Mouse (Mus musculus) left cerebral cortex, adult 2 months (tissue): ENCODE results near the gene Nop2. TPM values are rescaled to one million over a fixed set of nuclear protein-coding genes. Genes with fewer than 3 reads are reported as not detected.
A peak's percentile ranks its signal among the peaks of the same experiment; 100 is the strongest.
"Not testable (repeated sequence)": the region's sequence is repeated elsewhere in the genome, so short reads cannot be mapped to it uniquely, and the experiment has no call there.

Experiments used
- DNase-seq, 2 experiments: peaks; one replicate each; pipeline ENCODE4 v3.0.0; 2021 to 2022; ENCODE audit warnings: low spot score in 2 of 2, mixed read lengths in 1 of 2; ENCODE audit errors: extremely low spot score in 1 of 2
- H3K27ac ChIP-seq: fragments of 200-600 bp; 2 replicates; pipeline ENCODE4 v1.8.1; 2022
- H3K4me3 ChIP-seq: fragments of 200-600 bp; 2 replicates; pipeline ENCODE4 v1.8.1; 2022
- CTCF ChIP-seq: fragments of 200-600 bp; IDR thresholded peaks from 2 replicates; pipeline ENCODE4 v1.8.1; 2022; ENCODE audit warnings: antibody characterized with exemption, mild to moderate bottlenecking, moderate library complexity
- intact Hi-C: fragments of 180-260 bp; cut with DNase I; formaldehyde crosslinking; loops from one replicate; pipeline ENCODE4 v1.15.1; 2025
- total RNA-seq, 2 experiments: library from RNA; stranded (reverse); gene quantifications; 2 replicates each; pipeline ENCODE4 v1.2.3; 2021

Nop2 gene
- total RNA-seq, 2 experiments from 2014 or later = 28.1 to 32.1 TPM

GRCm38 (mm10) chr6:125155262-125155661 is 23.6 kb downstream of the Nop2 start:
- DNase-seq = no peak
- intact Hi-C loops = no loop called here
- no peak overlapping the region for H3K4me3 ChIP-seq
- H3K27ac ChIP-seq = no peak overlapping the region
- TF ChIP-seq CTCF = no peak

GRCm38 (mm10) chr6:125156491-125156890 is 24.8 kb downstream of the Nop2 start:
- intact Hi-C loops = no loop called here
- H3K4me3 ChIP-seq = no peak overlapping the region
- H3K27ac ChIP-seq = no peak overlapping the region
- TF ChIP-seq CTCF = no peak
- DNase-seq = no peak

- DNase-seq = peak in 1 of 2 experiments; percentile 13
- intact Hi-C loops = no loop called here
- TF ChIP-seq CTCF = no peak
- Histone ChIP-seq H3K4me3 (no peak overlapping the region), H3K27ac (no peak overlapping the region)
Observed at GRCm38 (mm10) chr6:125156903-125157614, 25.4 kb downstream of the Nop2 start.

GRCm38 (mm10) chr6:125158944-125159492 is 27.3 kb downstream of the Nop2 start:
- H3K27ac ChIP-seq = no peak overlapping the region
- no peak overlapping the region for H3K4me3 ChIP-seq
- intact Hi-C loops = no loop called here
- peak in 1 of 2 experiments; percentile 13 for DNase-seq
- no peak for TF ChIP-seq CTCF

GRCm38 (mm10) chr6:125159773-125160557 is 28.3 kb downstream of the Nop2 start:
- Histone ChIP-seq H3K4me3 (no peak overlapping the region), H3K27ac (no peak overlapping the region)
- intact Hi-C loops = no loop called here
- no peak for DNase-seq
- no peak for TF ChIP-seq CTCF

- H3K27ac ChIP-seq = no peak overlapping the region
- no peak for TF ChIP-seq CTCF
- H3K4me3 ChIP-seq = no peak overlapping the region
- DNase-seq = no peak
- intact Hi-C loops = no loop called here
Observed at GRCm38 (mm10) chr6:125160558-125160853, 28.8 kb downstream of the Nop2 start.

GRCm38 (mm10) chr6:125160854-125161760 is 29.4 kb downstream of the Nop2 start:
- intact Hi-C loops = loop anchor here (1.0 kb wide), 1 partner anchor 12 kb away; no protein-coding TSS in a partner anchor
- Histone ChIP-seq H3K27ac (peak overlapping the region; percentile 45; the same call in 1 of the 2 replicates), H3K4me3 (no peak overlapping the region)
- TF ChIP-seq CTCF = no peak
- peak; percentile 50 to 54 for DNase-seq

GRCm38 (mm10) chr6:125161971-125162370 is 30.3 kb downstream of the Nop2 start:
- H3K4me3 ChIP-seq, H3K27ac ChIP-seq: not testable (repeated sequence)
- peak; percentile 65 for DNase-seq
- intact Hi-C loops = loop anchor here (1.0 kb wide), 2 partner anchors 13 to 109 kb away; no protein-coding TSS in a partner anchor
- TF ChIP-seq CTCF = peak; percentile 60

- peak in 1 of 2 experiments; percentile 8 for DNase-seq
- H3K4me3 ChIP-seq = peak overlapping the region; percentile 28; the same call in 1 of the 2 replicates
- H3K27ac ChIP-seq = not testable (repeated sequence)
- intact Hi-C loops = loop anchor here (1.0 kb wide), 1 partner anchor 109 kb away; no protein-coding TSS in a partner anchor
Observed at GRCm38 (mm10) chr6:125162615-125163305, 31.1 kb downstream of the Nop2 start.

GRCm38 (mm10) chr6:125163801-125164657 is 32.3 kb downstream of the Nop2 start:
- intact Hi-C loops = no loop called here
- peak in 1 of 2 experiments; percentile 44 for DNase-seq
- peak overlapping the region; percentile 73 for H3K4me3 ChIP-seq
- no peak for TF ChIP-seq CTCF
- peak overlapping the region; percentile 99 for H3K27ac ChIP-seq
